In genomic region chr5:122513421-122514126, GRCm38 (mm10) we compare ENCODE assay signal across 8 mouse cellular contexts. TPM values are rescaled to one million over a fixed set of nuclear protein-coding genes. Genes with fewer than 3 reads are reported as not detected.
A peak's percentile ranks its signal among the peaks of the same experiment; 100 is the strongest.
DNase-seq lines count a peak whose midpoint lies in the region; ATAC-seq lines count a peak whose summit lies in the region.

No protein-coding gene starts in this region.

- 33% methylated on average over 23 of the region's 23 CpGs for WGBS in liver, embryonic 11.5 days
- WGBS in forebrain, embryonic 12.5 days: 41% methylated on average over 22 of the region's 23 CpGs
- 48% methylated on average over 20 of the region's 23 CpGs for WGBS in kidney, embryonic 16.5 days

- no peak for ATAC-seq in liver, embryonic 11.5 days (replicated peaks; ENCODE audit: low FRiP score)
- ATAC-seq in forebrain, embryonic 12.5 days (ENCODE audit: low FRiP score): no peak
- no peak for ATAC-seq in kidney, embryonic 16.5 days (ENCODE audit: low FRiP score, low TSS enrichment)

- no peak for DNase-seq in liver, embryonic 11.5 days (ENCODE audit: low spot score)
- no peak for DNase-seq in liver
- DNase-seq in retina, postnatal 7 days (ENCODE audit: low read depth, low spot score): peak; percentile 19
- DNase-seq in lung, postnatal 14 days: no peak
- no peak for DNase-seq in layer of hippocampus, adult 9-11 months
- no peak for DNase-seq in natural killer cell, adult 2 months (ENCODE audit: low spot score in 2 of 2)

- no peak overlapping the region for H3K27ac ChIP-seq in liver, embryonic 11.5 days (ENCODE audit: low read depth, low read length)
- no peak overlapping the region for H3K27ac ChIP-seq in forebrain, embryonic 12.5 days
- H3K27ac ChIP-seq in kidney, embryonic 16.5 days (ENCODE audit: low read length): no peak overlapping the region

- peak overlapping the region; percentile 57 for H3K4me2 ChIP-seq in liver, embryonic 11.5 days
- H3K4me2 ChIP-seq in forebrain, embryonic 12.5 days: peak overlapping the region; percentile 33
- peak overlapping the region; percentile 20; the same call in 1 of the 2 replicates for H3K4me2 ChIP-seq in kidney, embryonic 16.5 days (replicated peaks; ENCODE audit: low read depth, low read length)

- peaks cover 6% of the 10 kb centered on the region; the same call in 1 of the 2 replicates for H3K27me3 ChIP-seq in liver, embryonic 11.5 days (replicated peaks; ENCODE audit: control insufficient read depth, insufficient read depth, low read length)
- no peaks in the 10 kb centered on the region for H3K27me3 ChIP-seq in forebrain, embryonic 12.5 days
- no peaks in the 10 kb centered on the region for H3K27me3 ChIP-seq in kidney, embryonic 16.5 days (ENCODE audit: insufficient read depth, low read length)

- no peaks in the 10 kb centered on the region for H3K36me3 ChIP-seq in liver, embryonic 11.5 days (ENCODE audit: control insufficient read depth, insufficient read depth, low read length)
- H3K36me3 ChIP-seq in forebrain, embryonic 12.5 days (replicated peaks): no peaks in the 10 kb centered on the region
- H3K36me3 ChIP-seq in kidney, embryonic 16.5 days (ENCODE audit: insufficient read depth, low read length): no peaks in the 10 kb centered on the region

- no peaks in the 10 kb centered on the region for H3K9me3 ChIP-seq in liver, embryonic 11.5 days (ENCODE audit: control insufficient read depth, low read length)
- no peaks in the 10 kb centered on the region for H3K9me3 ChIP-seq in forebrain, embryonic 12.5 days
- H3K9me3 ChIP-seq in kidney, embryonic 16.5 days (ENCODE audit: low read length): no peaks in the 10 kb centered on the region

- peaks cover 6% of the 10 kb centered on the region; the same call in 1 of the 2 replicates for H3K4me1 ChIP-seq in liver, embryonic 11.5 days (replicated peaks; ENCODE audit: control insufficient read depth, insufficient read depth, low read length)
- H3K4me1 ChIP-seq in forebrain, embryonic 12.5 days: peaks cover 15% of the 10 kb centered on the region
- H3K4me1 ChIP-seq in kidney, embryonic 16.5 days (ENCODE audit: insufficient read depth, low read length): peaks cover 41% of the 10 kb centered on the region

- 0 out of 2 replicates have a peak overlapping the region, but pooled peaks have one; percentile 14 for H3K4me3 ChIP-seq in liver, embryonic 11.5 days (ENCODE audit: low read depth, low read length)
- H3K4me3 ChIP-seq in forebrain, embryonic 12.5 days (replicated peaks): no peak overlapping the region
- H3K4me3 ChIP-seq in kidney, embryonic 16.5 days (ENCODE audit: low read length): no peak overlapping the region

- H3K9ac ChIP-seq in liver, embryonic 11.5 days (ENCODE audit: low read depth, low read length): no peak overlapping the region
- no peak overlapping the region for H3K9ac ChIP-seq in forebrain, embryonic 12.5 days
- no peak overlapping the region for H3K9ac ChIP-seq in kidney, embryonic 16.5 days (replicated peaks; ENCODE audit: low read length)

RNA-seq across cellular contexts. Expression of gene Atp2a2, which starts 11.5 kb away (rescaled TPM):
- polyA plus RNA-seq in liver, embryonic 11.5 days (2014; fragmentation: Nextera tagmentation; extraction: Ambion mirVana): 45.2 and 46.8 TPM in 2 replicates
- 57.9 and 61.2 TPM in 2 replicates for polyA plus RNA-seq in forebrain, embryonic 12.5 days (2016; fragmentation: Nextera tagmentation; extraction: Ambion mirVana)
- 33.6 and 35.0 TPM in 2 replicates for polyA plus RNA-seq in kidney, embryonic 16.5 days (2015; fragmentation: Nextera tagmentation; extraction: Ambion mirVana)
